ENCODE assay signal across 8 mouse cellular contexts in genomic region chr11:83077714-83078422, GRCm38 (mm10). TPM values are rescaled to one million over a fixed set of nuclear protein-coding genes. Genes with fewer than 3 reads are reported as not detected.
A peak's percentile ranks its signal among the peaks of the same experiment; 100 is the strongest.
DNase-seq lines count a peak whose midpoint lies in the region; ATAC-seq and TF ChIP-seq lines count a peak whose summit lies in the region.

No protein-coding gene starts in this region.

- WGBS in forebrain, embryonic 14.5 days, result 87% methylated on average over 3 of the region's 3 CpGs
- WGBS in forebrain, embryonic 10.5 days, result 82% methylated on average over 3 of the region's 3 CpGs
- 4% methylated on average over 3 of the region's 3 CpGs for WGBS in liver, embryonic 14.5 days (ENCODE audit: insufficient replicate concordance)
- 86% methylated on average over 3 of the region's 3 CpGs for WGBS in forebrain, embryonic 11.5 days

- H3K27me3 ChIP-seq in forebrain, embryonic 14.5 days (replicated peaks; ENCODE audit: control insufficient read depth, insufficient read depth, low read length), result no peaks in the 10 kb centered on the region
- H3K27me3 ChIP-seq in forebrain, embryonic 10.5 days (ENCODE audit: poor library complexity, severe bottlenecking), result no peaks in the 10 kb centered on the region
- H3K27me3 ChIP-seq in liver, embryonic 14.5 days (ENCODE audit: control insufficient read depth, insufficient read depth, low read length), result no peaks in the 10 kb centered on the region
- H3K27me3 ChIP-seq in forebrain, embryonic 11.5 days (ENCODE audit: control insufficient read depth, insufficient read depth, low read length), result no peaks in the 10 kb centered on the region

- H3K4me3 ChIP-seq in forebrain, embryonic 14.5 days (ENCODE audit: low read depth, low read length), result no peak overlapping the region
- H3K4me3 ChIP-seq in forebrain, embryonic 10.5 days, result no peak overlapping the region
- no peak overlapping the region for H3K4me3 ChIP-seq in embryonic fibroblast, embryonic 13.5 days (ENCODE audit: insufficient read depth, low read length)
- no peak overlapping the region for H3K4me3 ChIP-seq in liver, embryonic 14.5 days (ENCODE audit: insufficient read depth in 1 of 2, low read depth in 2 of 2, low read length in 2 of 2)
- no peak overlapping the region for H3K4me3 ChIP-seq in forebrain, embryonic 11.5 days (ENCODE audit: low read depth, low read length)

- H3K4me1 ChIP-seq in forebrain, embryonic 14.5 days (ENCODE audit: control insufficient read depth, insufficient read depth, low read length), result no peaks in the 10 kb centered on the region
- H3K4me1 ChIP-seq in forebrain, embryonic 10.5 days, result no peaks in the 10 kb centered on the region
- peaks cover 2% of the 10 kb centered on the region for H3K4me1 ChIP-seq in embryonic fibroblast, embryonic 13.5 days (ENCODE audit: control insufficient read depth, insufficient read depth, low read length)
- H3K4me1 ChIP-seq in liver, embryonic 14.5 days (replicated peaks; ENCODE audit: control insufficient read depth in 2 of 2, insufficient read depth in 2 of 2, low read length in 1 of 2), result peaks cover 0 to 16% of the 10 kb centered on the region in 2 experiments; a peak in 2 of 4 replicates
- H3K4me1 ChIP-seq in forebrain, embryonic 11.5 days (replicated peaks; ENCODE audit: control insufficient read depth, insufficient read depth, low read length), result no peaks in the 10 kb centered on the region

- TF ChIP-seq POLR2A in embryonic fibroblast, embryonic 13.5 days (IDR thresholded peaks at IDR 0.05; ENCODE audit: low read depth, low read length), result no peak

- no peaks in the 10 kb centered on the region for H3K36me3 ChIP-seq in forebrain, embryonic 14.5 days (ENCODE audit: control insufficient read depth, insufficient read depth, low read length)
- no peaks in the 10 kb centered on the region for H3K36me3 ChIP-seq in forebrain, embryonic 10.5 days (replicated peaks)
- no peaks in the 10 kb centered on the region for H3K36me3 ChIP-seq in liver, embryonic 14.5 days (replicated peaks; ENCODE audit: control insufficient read depth, insufficient read depth, low read depth)
- H3K36me3 ChIP-seq in forebrain, embryonic 11.5 days (ENCODE audit: control insufficient read depth, insufficient read depth, low read length), result no peaks in the 10 kb centered on the region

- no peak for ATAC-seq in forebrain, embryonic 14.5 days
- no peak for ATAC-seq in liver, embryonic 14.5 days (ENCODE audit: insufficient read depth)
- ATAC-seq in forebrain, embryonic 11.5 days (replicated peaks; ENCODE audit: low FRiP score), result no peak

- H3K9ac ChIP-seq in forebrain, embryonic 14.5 days (ENCODE audit: low read length), result no peak overlapping the region
- no peak overlapping the region for H3K9ac ChIP-seq in liver, embryonic 14.5 days (replicated peaks)
- H3K9ac ChIP-seq in forebrain, embryonic 11.5 days (ENCODE audit: low read length), result no peak overlapping the region

- no peaks in the 10 kb centered on the region for H3K9me3 ChIP-seq in forebrain, embryonic 14.5 days (replicated peaks; ENCODE audit: control insufficient read depth, low read length)
- H3K9me3 ChIP-seq in forebrain, embryonic 10.5 days, result no peaks in the 10 kb centered on the region
- no peaks in the 10 kb centered on the region for H3K9me3 ChIP-seq in liver, embryonic 14.5 days (ENCODE audit: control insufficient read depth, low read length)
- no peaks in the 10 kb centered on the region for H3K9me3 ChIP-seq in forebrain, embryonic 11.5 days (ENCODE audit: control insufficient read depth, low read length)

- no peak for TF ChIP-seq EP300 in liver, embryonic 14.5 days (IDR thresholded peaks at IDR 0.05; ENCODE audit: low read depth)

- H3K27ac ChIP-seq in forebrain, embryonic 14.5 days (ENCODE audit: low read depth, low read length), result no peak overlapping the region
- H3K27ac ChIP-seq in forebrain, embryonic 10.5 days, result no peak overlapping the region
- peak overlapping the region; percentile 84 for H3K27ac ChIP-seq in embryonic fibroblast, embryonic 13.5 days (ENCODE audit: insufficient read depth, low read length)
- H3K27ac ChIP-seq in liver, embryonic 14.5 days, result peak overlapping the region; percentile 13; the same call in 1 of the 2 replicates
- no peak overlapping the region for H3K27ac ChIP-seq in forebrain, embryonic 11.5 days (ENCODE audit: low read depth, low read length)

- no peak for TF ChIP-seq CTCF in embryonic fibroblast, embryonic 13.5 days (IDR thresholded peaks at IDR 0.05; ENCODE audit: borderline replicate concordance, insufficient read depth, low read length)
- no peak for TF ChIP-seq CTCF in liver, embryonic 14.5 days (IDR thresholded peaks at IDR 0.05; ENCODE audit: low read depth)

- H3K4me2 ChIP-seq in forebrain, embryonic 14.5 days (ENCODE audit: low read length), result no peak overlapping the region
- no peak overlapping the region for H3K4me2 ChIP-seq in liver, embryonic 14.5 days (ENCODE audit: low read depth)
- no peak overlapping the region for H3K4me2 ChIP-seq in forebrain, embryonic 11.5 days (ENCODE audit: low read depth, low read length, severe bottlenecking)

- DNase-seq in forebrain, embryonic 14.5 days (ENCODE audit: low spot score), result peak; percentile 3
- DNase-seq in forebrain, embryonic 10.5 days (ENCODE audit: extremely low spot score, low spot score), result no peak
- DNase-seq in induced T-regulatory cell, adult 2 months (ENCODE audit: low read depth), result peak; percentile 95
- DNase-seq in liver, embryonic 14.5 days (ENCODE audit: low read depth in 3 of 3, low spot score in 3 of 3), result peak in 2 of 3 experiments; percentile 18 to 29
- DNase-seq in ovary, postnatal 36 days (ENCODE audit: low spot score), result peak; percentile 52
- DNase-seq in forebrain, embryonic 11.5 days (ENCODE audit: low spot score), result no peak
- DNase-seq in retina, embryonic 14.5 days (ENCODE audit: low spot score), result no peak

RNA-seq across cellular contexts. Expression of gene Slfn2, which starts 13.0 kb away (rescaled TPM):
- 1.1 and 1.4 TPM in 2 replicates for polyA plus RNA-seq in forebrain, embryonic 14.5 days (2014; fragmentation: Nextera tagmentation; extraction: Ambion mirVana)
- polyA plus RNA-seq in forebrain, embryonic 10.5 days (2016; fragmentation: Nextera tagmentation; extraction: Ambion mirVana), result 1.1 and 1.3 TPM in 2 replicates
- 7.4 and 7.7 TPM in 2 replicates for polyA plus RNA-seq in embryonic fibroblast, embryonic 13.5 days (2011; ENCODE audit: insufficient read length, low read depth, missing spikeins)
- polyA plus RNA-seq in liver, embryonic 14.5 days (2012; rRNA removed), result 2.4 and 3.6 TPM in 2 replicates
- 7.4 and 8.8 TPM in 2 replicates for polyA plus RNA-seq in liver, embryonic 14.5 days (2014; fragmentation: Nextera tagmentation; extraction: Ambion mirVana)
- polyA plus RNA-seq in forebrain, embryonic 11.5 days (2014; fragmentation: Nextera tagmentation; extraction: Ambion mirVana), result 0.89 and 1.6 TPM in 2 replicates

RNA-seq across cellular contexts. Expression of gene Slfn1, which starts 38.8 kb away (rescaled TPM):
- not detected in 2 replicates for polyA plus RNA-seq in forebrain, embryonic 14.5 days (2014; fragmentation: Nextera tagmentation; extraction: Ambion mirVana)
- not detected in 2 replicates for polyA plus RNA-seq in forebrain, embryonic 10.5 days (2016; fragmentation: Nextera tagmentation; extraction: Ambion mirVana)
- polyA plus RNA-seq in embryonic fibroblast, embryonic 13.5 days (2011; ENCODE audit: insufficient read length, low read depth, missing spikeins), result not detected in 2 replicates
- polyA plus RNA-seq in liver, embryonic 14.5 days (2012; rRNA removed), result 0.12 and 0.21 TPM in 2 replicates
- polyA plus RNA-seq in liver, embryonic 14.5 days (2014; fragmentation: Nextera tagmentation; extraction: Ambion mirVana), result 0.08 and 0.28 TPM in 2 replicates
- not detected in 2 replicates for polyA plus RNA-seq in forebrain, embryonic 11.5 days (2014; fragmentation: Nextera tagmentation; extraction: Ambion mirVana)

RNA-seq across cellular contexts. Expression of gene Slfn8, which starts 57.3 kb away (rescaled TPM):
- 0.13 and 0.30 TPM in 2 replicates for polyA plus RNA-seq in forebrain, embryonic 14.5 days (2014; fragmentation: Nextera tagmentation; extraction: Ambion mirVana)
- polyA plus RNA-seq in forebrain, embryonic 10.5 days (2016; fragmentation: Nextera tagmentation; extraction: Ambion mirVana), result 0.07 and 0.10 TPM in 2 replicates
- polyA plus RNA-seq in embryonic fibroblast, embryonic 13.5 days (2011; ENCODE audit: insufficient read length, low read depth, missing spikeins), result 2.2 and 4.2 TPM in 2 replicates
- 0.09 and 0.18 TPM in 2 replicates for polyA plus RNA-seq in liver, embryonic 14.5 days (2012; rRNA removed)
- polyA plus RNA-seq in liver, embryonic 14.5 days (2014; fragmentation: Nextera tagmentation; extraction: Ambion mirVana), result 0.22 and 0.37 TPM in 2 replicates
- polyA plus RNA-seq in forebrain, embryonic 11.5 days (2014; fragmentation: Nextera tagmentation; extraction: Ambion mirVana), result 0.15 and 0.16 TPM in 2 replicates

Comparison
In these comparisons a context has a peak if more than half of its experiments do, and no peak if none do; other contexts are left out.
1. DNase-seq: peak in forebrain, embryonic 14.5 days (single experiment), induced T-regulatory cell, adult 2 months (single experiment), liver, embryonic 14.5 days (2 of 3) and ovary, postnatal 36 days (single experiment); none in forebrain, embryonic 10.5 days (single experiment), forebrain, embryonic 11.5 days (single experiment) and retina, embryonic 14.5 days (single experiment).
2. H3K27ac ChIP-seq: peak in embryonic fibroblast, embryonic 13.5 days (single experiment) and liver, embryonic 14.5 days (single experiment); none in forebrain, embryonic 14.5 days (single experiment), forebrain, embryonic 10.5 days (single experiment) and forebrain, embryonic 11.5 days (single experiment).